Mouse (Mus musculus) kidney, adult 18-20 months (tissue): Measurements from ENCODE around the gene Hinfp.
A peak's percentile ranks its signal among the peaks of the same experiment; 100 is the strongest.

Experiments used
- DNase-seq: peaks from one replicate; pipeline ENCODE4 v3.0.0; 2021

The Hinfp gene

DNA sequence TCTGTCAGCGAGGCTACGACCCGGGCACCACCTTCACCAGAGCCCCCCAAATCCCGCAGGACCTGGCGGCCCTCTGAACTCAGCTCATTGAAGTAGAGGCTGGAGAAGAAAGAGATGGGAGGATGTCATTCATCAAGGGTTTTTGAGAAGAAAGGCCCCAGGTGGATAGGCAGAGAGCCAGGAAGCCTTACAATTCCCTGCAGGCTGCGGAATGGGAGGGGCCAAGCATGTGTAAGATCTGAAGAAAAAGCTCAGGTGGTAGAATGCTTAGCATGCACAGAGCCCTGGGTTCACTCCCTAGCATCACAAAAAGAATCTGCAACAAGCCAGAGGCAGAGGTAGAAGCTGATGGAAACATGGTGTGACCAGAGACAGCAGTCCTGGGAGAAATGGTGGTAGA is 52.0 kb downstream of the Hinfp start:
- no peak for DNase-seq

- peak; percentile 75 for DNase-seq
Observed at GRCm38 (mm10) chr9:44251314-44251713, 54.2 kb downstream of the Hinfp start, which contains the start of gene Pdzd3. Gene Pdzd3 (minus strand): TSS chr9:44251471.

DNA sequence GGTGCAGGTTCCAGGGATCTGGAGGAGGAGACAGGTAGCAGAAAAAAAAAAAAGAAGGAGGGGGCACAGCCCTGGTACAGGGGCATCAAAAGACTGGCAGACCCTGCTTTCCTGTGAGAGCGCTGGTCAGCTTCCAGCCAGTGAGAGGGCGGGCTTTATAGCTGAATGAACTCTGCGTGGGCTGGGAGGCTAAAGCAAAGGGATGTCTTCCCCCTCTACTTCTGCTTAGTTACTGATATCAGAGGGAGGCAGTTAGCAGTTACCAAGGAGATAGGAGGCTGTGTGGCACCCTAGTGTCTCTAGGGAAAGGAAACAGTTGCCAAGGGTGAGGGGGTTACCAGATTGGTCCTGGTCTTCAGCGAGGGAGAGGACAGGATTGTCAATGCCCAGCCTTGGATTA is 55.0 kb downstream of the Hinfp start:
- DNase-seq, result no peak

- DNase-seq, result peak; percentile 77
Observed at GRCm38 (mm10) chr9:44249181-44250146, 56.0 kb downstream of the Hinfp start.

DNA sequence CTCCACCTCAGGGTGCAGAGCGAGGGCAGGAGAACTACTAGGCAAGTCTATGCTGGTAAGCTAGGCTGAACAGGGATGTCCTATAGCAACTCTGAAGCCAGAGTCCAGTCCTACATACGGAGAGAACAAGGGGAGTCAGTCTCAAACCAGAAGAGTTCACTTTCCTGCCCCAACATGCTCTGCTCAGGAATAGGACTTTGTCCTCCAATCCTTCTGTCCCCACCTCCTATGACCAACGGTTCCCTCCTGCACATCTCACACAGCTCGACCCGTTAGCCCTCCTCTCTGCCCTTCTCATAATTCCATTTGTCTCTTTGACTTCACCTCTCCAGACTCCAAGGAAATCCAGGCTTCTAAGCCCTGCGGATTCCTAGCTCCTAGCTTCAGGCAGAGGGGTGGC is 57.6 kb downstream of the Hinfp start:
- no peak for DNase-seq

GRCm38 (mm10) chr9:44243621-44244020 is 61.9 kb downstream of the Hinfp start:
- DNase-seq, result peak; percentile 36
